Mouse (Mus musculus) cortical plate, adult 2 months (tissue): ENCODE results near the gene Opa1.

Experiments used
- CTCF ChIP-seq: fragments of 200-500 bp; IDR thresholded peaks from 2 replicates; pipeline ENCODE4 v1.5.1; 2011; ENCODE audit warnings: mild to moderate bottlenecking, control low read depth, low read length; ENCODE audit not compliant: insufficient read depth; ENCODE audit errors: extremely low read depth
- POLR2A ChIP-seq: fragments of 200-500 bp; IDR thresholded peaks from 2 replicates; pipeline ENCODE4 v1.6.1; 2011; ENCODE audit warnings: mild to moderate bottlenecking, low read length, control low read depth; ENCODE audit not compliant: insufficient read depth; ENCODE audit errors: extremely low read depth

DNA sequence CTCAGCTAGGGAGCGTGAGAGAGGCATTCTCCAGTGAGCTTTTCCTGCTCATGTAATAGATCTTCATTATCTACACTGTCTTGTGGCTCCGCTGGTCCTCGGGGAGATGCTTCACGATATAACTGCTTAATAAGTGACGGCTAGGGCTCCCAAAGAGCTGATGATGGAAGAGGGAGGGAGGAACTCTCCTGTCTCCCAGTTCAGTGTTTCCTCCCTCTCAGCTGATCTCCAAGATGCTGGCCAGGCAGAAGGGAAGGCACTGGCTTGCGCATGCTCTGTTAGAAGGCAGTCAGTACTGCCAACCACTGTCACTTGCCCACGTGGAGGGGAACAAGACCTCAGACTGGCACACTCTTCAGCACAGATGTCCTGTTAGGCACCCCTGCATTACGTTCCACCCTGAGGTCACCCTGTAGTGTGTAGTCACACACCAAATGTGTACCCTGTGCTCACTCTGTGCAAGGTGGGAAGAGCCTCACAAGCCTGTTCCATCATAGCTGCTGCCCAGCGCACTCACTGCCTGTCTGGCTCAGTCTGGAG, 115.4 kb downstream of the Opa1 start:
- TF ChIP-seq CTCF (no peak), POLR2A (no peak)
